Mouse (Mus musculus): ENCODE results near the gene Tssk2. TPM values are rescaled to one million over a fixed set of nuclear protein-coding genes. Genes with fewer than 3 reads are reported as not detected.

The Tssk2 gene
- total RNA-seq, 2 experiments from 2014 or later, result not detected

DNA sequence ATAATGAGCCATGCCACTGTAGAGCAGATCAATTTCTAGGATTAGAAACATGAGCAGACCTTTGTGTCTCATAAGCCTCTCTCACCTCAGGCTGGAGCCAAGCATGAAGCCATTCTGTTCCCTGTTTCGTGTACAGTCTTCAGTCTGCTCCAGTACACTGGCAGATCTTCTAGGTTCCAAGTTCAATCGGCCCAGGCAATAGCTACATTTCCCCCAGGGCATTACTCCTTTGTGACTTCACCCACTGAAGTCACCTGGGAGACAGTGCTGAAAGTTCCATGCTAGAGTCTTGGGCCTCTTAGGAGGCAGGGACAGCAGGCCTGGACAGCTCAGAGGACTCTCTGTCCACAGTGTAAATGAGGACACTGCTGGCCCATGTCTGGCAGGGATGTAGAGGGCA, 4.5 kb upstream of the Tssk2 start, which contains the start of gene Tssk1:
Gene Tssk1 (plus strand): TSS at position 301 of the 400 bp plus-strand sequence.
- no peak for ATAC-seq (replicated peaks; ENCODE audit: poor library complexity, severe bottlenecking)

DNA sequence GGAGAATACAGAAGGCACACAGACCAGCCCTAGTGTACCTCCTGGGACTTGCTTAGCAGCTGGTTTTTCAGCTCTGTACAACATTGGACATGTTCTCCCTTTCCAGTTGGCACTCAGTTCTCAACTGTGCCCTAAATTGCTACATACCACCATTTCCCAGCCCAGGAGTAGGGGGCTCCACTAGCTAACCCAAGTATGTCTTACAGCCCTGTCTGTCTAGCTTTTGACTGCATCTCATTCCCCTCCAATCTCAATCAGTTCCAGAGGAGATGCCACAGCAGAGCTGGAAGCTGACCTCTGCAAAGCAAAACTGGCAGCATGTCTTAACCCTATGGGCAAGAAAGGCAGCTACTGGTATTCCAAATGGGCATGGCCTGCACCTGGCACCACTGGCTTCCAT, 2.3 kb upstream of the Tssk2 start:
- no peak for ATAC-seq (replicated peaks; ENCODE audit: poor library complexity, severe bottlenecking)

DNA sequence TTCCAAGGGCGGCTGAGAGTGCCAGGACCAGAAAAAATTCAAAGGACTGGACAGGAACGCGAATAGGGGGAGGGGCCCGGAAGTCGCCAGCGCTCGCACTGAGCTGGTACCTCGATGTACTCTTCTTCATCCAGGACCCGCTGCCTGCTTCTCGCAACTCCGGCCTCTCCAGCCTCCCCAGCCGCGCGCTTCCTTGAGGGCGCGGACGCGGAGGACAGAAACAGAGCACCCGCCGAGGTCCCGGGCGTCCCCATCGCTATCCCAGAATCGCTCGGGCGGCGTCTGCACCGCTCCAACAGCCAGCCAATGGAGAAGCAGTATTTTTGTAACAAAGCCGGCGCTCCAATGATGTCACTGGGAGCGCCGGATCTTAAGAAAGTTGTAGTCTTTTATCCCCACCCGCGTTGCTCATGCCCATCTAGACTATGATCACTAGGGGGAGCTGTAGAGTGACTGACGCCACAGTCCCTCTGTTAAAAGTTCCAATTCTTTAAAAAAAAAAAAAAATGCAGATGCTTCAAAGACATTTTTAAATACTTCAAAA, 12.7 kb downstream of the Tssk2 start, which contains the start of gene Ess2:
Gene Ess2 (minus strand): TSS at position 297 of the 544 bp plus-strand sequence.
- ATAC-seq (replicated peaks; ENCODE audit: poor library complexity, severe bottlenecking), result peak; percentile 92

GRCm38 (mm10) chr16:17914307-17915249, 16.1 kb downstream of the Tssk2 start, which contains the start of gene Gsc2:
Gene Gsc2, minus strand, starts transcription at chr16:17915059.
- peak; percentile 34 for ATAC-seq (replicated peaks; ENCODE audit: poor library complexity, severe bottlenecking)

DNA sequence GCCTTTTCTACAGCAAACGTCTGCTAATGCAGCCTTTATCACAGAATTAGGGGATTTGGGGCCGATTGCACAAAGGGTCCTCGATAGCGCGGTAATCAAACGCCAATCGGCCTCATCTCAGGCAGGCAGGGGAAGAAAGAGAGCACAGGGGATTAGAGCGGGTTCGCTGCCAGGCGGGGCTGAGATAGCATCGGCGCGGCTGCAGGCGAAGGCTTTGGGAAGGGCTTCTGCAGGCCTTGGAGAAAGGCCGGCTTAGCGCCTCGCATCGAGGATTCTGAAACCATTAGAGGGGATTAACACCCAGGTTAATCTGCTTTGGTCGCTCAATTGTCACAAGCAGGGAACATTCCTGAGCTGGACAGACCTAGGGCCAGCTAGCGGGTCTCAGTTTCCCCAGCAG, 22.1 kb downstream of the Tssk2 start:
- no peak for ATAC-seq (replicated peaks; ENCODE audit: poor library complexity, severe bottlenecking)

DNA sequence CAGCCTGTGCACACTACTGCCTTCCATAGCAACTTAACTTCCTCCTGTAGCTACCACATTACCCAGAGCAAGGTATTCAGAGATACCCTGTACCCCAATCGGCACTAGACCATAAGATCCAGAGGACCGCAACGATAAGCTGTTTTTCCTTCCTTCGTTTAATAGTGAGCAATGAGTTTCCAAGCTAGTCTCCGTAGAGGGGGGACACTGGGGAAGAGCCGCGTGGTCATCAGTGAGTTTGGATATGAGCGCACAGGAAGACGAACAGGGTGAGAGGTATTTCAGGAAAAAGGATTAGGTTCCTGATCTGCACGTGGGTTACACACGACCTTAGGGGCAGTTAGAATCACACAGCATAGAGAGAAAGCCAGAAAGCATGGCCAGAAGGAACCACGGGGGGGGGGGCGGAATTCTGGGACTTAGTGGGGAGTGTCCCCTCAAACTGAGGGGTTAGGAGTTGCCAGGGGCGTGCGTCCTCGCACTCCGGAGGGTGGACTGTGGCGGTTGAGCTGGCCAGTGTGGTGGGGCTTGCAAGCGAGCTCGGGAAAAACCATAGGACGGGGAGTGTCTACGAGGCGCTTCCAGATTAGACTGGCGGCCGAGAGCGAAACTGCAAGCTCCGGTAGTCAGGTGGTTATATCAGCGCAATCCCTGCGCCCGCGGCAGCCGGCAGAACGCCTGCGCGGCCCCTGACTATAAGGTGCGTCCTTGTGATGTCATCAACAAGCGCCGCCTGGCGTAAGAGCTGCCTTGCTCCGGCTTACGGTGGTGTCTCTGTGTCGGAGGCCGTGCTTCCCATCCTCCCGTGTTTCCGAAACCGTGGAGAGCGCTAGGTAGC, 23.1 kb downstream of the Tssk2 start:
- ATAC-seq (replicated peaks; ENCODE audit: poor library complexity, severe bottlenecking), result peak; percentile 89

- no peak for ATAC-seq (replicated peaks; ENCODE audit: poor library complexity, severe bottlenecking)
Measured at GRCm38 (mm10) chr16:17922163-17922538, 23.7 kb downstream of the Tssk2 start.

DNA sequence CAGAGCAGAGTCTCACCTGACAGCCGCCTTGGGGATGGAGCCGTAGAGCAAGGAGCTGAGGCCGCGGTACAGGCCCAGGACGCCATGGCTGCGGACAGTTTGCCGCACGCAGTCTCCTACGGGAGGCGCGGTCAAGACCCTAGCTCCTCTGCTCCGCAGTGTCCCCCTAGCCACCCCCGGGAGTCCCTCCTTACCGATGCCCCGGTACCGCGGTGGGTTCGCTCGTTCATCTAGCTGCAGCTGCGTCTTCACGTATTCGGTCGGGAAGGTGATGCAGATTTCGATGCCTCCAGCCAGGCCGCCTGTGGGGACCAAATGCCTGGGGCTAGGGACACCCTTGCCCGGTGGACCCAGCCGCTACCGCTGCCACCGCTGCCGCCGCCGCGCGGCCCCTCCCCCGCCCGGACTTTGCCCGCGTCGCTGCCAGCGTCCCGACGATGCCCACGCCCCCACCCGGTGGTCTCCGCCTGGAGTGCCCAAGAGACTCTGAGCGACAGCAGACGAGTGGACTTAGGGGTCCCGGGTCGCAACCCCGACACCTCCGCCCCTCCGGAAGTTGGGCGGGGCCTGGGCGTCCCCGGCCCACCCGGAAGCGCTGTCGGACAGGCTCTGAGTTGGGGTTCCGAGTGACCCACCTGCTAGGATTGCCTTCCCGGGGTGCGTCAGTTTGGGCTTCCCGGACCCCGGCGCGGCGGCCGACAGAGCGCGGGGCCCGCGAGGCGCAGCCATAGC, 29.1 kb downstream of the Tssk2 start:
- ATAC-seq (replicated peaks; ENCODE audit: poor library complexity, severe bottlenecking), result peak; percentile 34

GRCm38 (mm10) chr16:17928087-17928580, 29.7 kb downstream of the Tssk2 start, which contains the start of gene Slc25a1:
Gene Slc25a1, minus strand, starts transcription at chr16:17928219.
- peak; percentile 69 for ATAC-seq (replicated peaks; ENCODE audit: poor library complexity, severe bottlenecking)

- peak; percentile 75 for ATAC-seq (replicated peaks; ENCODE audit: poor library complexity, severe bottlenecking)
Measured at GRCm38 (mm10) chr16:17928627-17929104, 30.2 kb downstream of the Tssk2 start.

DNA sequence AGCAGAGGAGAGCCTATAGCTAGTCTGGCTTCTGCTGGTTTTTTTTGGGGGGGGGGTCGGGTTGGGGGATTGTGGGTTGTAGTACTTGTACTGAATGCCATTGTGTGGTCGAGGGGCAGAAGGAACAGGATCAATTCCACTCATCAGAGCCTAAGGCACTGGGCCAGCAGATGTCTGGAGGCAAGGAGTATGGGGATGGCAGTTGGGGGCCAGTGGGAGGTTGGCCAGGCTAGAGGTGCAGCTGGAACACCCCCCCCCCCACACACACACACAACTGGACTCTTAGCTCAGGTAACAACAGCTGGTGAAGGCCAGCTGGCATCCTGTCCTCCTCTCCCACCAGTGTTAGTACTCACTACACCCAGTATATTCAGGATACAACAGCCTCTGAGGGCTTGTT, 30.8 kb downstream of the Tssk2 start:
- no peak for ATAC-seq (replicated peaks; ENCODE audit: poor library complexity, severe bottlenecking)

DNA sequence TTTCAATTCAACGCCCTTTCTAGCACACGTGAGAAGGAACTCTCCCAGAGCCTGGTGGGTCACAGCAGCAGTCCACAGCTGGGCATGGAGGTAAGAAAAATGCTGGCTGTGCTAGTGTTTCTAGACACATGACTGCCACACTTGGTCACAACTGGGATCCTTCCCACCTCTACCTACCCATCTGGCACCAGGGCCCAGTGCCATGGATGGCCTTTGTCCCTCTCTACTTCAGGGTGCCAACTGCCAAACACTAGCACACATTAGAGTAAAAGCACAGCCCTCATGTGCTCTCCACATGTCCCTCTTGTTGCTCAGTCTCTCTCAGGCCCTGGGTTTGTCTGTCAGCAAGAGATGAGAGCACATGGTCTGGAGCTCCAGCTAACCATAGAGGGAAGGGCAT, 31.2 kb downstream of the Tssk2 start:
- ATAC-seq (replicated peaks; ENCODE audit: poor library complexity, severe bottlenecking), result no peak

GRCm38 (mm10) chr16:17931906-17932460, 33.5 kb downstream of the Tssk2 start:
- ATAC-seq (replicated peaks; ENCODE audit: poor library complexity, severe bottlenecking), result no peak

DNA sequence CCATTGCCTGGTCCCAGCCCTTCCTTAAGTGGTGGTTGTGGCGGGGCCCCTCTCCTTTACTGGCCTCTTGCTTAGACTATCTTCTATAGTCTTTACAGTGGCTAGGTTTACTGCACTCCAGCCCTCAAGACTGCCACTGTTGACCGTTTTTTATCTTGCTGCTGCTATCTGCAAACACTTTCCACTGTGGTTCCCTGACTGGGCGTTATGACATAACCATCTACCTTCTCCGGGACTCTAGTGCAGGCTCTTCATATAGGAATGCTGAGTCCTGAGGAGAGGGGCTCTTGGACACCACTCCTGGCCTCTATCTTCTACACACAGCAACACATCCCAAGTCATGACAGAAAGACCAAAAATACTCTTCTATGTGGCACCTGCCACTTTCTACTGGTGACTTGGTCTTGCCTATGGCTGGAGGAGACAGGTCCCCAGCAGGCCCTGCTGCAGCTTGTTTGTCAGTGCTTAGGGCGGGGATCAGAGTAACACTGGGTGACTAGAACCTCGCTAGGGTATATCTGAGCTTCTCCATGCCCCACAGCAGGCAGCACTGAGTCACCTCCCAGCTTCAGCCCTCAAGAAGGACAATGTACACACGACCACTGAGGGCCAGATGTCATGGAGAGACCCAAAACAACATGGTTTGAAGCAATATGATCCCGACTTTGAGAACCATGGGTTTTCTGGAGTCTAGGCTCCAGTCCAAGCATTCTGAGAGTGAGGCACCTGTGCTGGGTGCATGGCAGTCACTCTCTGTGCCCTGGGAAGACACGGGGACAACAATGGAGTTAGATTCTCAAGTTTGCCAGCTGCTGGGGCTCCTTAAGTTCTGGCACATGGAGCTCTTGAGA, 35.4 kb downstream of the Tssk2 start:
- ATAC-seq (replicated peaks; ENCODE audit: poor library complexity, severe bottlenecking), result no peak

GRCm38 (mm10) chr16:17934445-17934910, 36.0 kb downstream of the Tssk2 start:
- ATAC-seq (replicated peaks; ENCODE audit: poor library complexity, severe bottlenecking), result peak; percentile 28; the same call in 1 of the 2 replicates

- no peak for ATAC-seq (replicated peaks; ENCODE audit: poor library complexity, severe bottlenecking)
Measured at GRCm38 (mm10) chr16:17936776-17937175, 38.3 kb downstream of the Tssk2 start.

DNA sequence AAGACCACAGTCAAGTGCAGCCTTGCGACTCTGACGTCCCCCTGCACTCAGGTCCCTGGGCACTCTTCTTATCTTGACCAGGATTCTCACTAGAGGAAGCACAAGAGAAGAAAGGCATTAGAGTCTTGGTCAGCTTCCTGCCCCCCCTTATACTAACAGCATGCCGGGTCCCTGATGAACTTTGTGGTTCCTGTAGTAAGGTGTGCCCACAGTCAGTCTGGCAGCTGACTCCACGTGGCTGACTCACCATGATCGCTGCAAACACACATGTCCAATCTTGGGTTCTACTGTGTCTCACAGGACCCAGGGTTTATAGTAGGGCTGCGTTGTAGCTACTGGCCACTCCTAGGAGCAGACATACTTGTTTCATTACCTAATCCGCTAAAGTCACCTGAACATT, 39.8 kb downstream of the Tssk2 start:
- no peak for ATAC-seq (replicated peaks; ENCODE audit: poor library complexity, severe bottlenecking)

GRCm38 (mm10) chr16:17938821-17939220, 40.4 kb downstream of the Tssk2 start:
- ATAC-seq (replicated peaks; ENCODE audit: poor library complexity, severe bottlenecking), result peak; percentile 96
